Mouse (Mus musculus) neural tube, embryonic 11.5 days (tissue): ENCODE data around the gene Dhx58. TPM values are rescaled to one million over a fixed set of nuclear protein-coding genes. Genes with fewer than 3 reads are reported as not detected.

ENCODE experiments used
- ATAC-seq: fragments of 200-750 bp; cut with Nextera tagmentation; 2 replicates; pipeline ENCODE4 v1.8.0; 2017; ENCODE audit warnings: moderate number of reproducible peaks, mild to moderate bottlenecking, moderate TSS enrichment, moderate library complexity; ENCODE audit not compliant: insufficient read depth, low FRiP score, low TSS enrichment
- DNase-seq: peaks from one replicate; pipeline ENCODE4 v3.0.0-alpha.2; 2015; ENCODE audit warnings: low spot score
- H3K27ac ChIP-seq: fragments of 300-500 bp; sonication (generic); 2 replicates; pipeline ENCODE4 v1.5.1; 2014; ENCODE audit warnings: low read depth, mild to moderate bottlenecking, low read length
- H3K27me3 ChIP-seq: fragments of 300-500 bp; sonication (generic); 2 replicates; pipeline ENCODE4 v1.6.1; 2014; ENCODE audit warnings: mild to moderate bottlenecking, low read length, mixed read lengths; ENCODE audit not compliant: control insufficient read depth, insufficient read depth
- H3K36me3 ChIP-seq: fragments of 300-500 bp; sonication (generic); 2 replicates; pipeline ENCODE4 v1.6.1; 2014; ENCODE audit warnings: mild to moderate bottlenecking, low read length, moderate library complexity, mixed read lengths; ENCODE audit not compliant: control insufficient read depth, insufficient read depth
- H3K4me1 ChIP-seq: fragments of 300-500 bp; sonication (generic); 2 replicates; pipeline ENCODE4 v1.6.1; 2014; ENCODE audit warnings: low read length, mixed read lengths; ENCODE audit not compliant: control insufficient read depth, insufficient read depth
- H3K4me2 ChIP-seq: fragments of 300-500 bp; sonication (generic); 2 replicates; pipeline ENCODE4 v1.6.1; 2014; ENCODE audit warnings: low read depth, mild to moderate bottlenecking, moderate library complexity
- H3K4me3 ChIP-seq: fragments of 300-500 bp; sonication (generic); 2 replicates; pipeline ENCODE4 v1.5.1; 2014; ENCODE audit warnings: low read depth, low read length
- H3K9ac ChIP-seq: fragments of 300-500 bp; sonication (generic); 2 replicates; pipeline ENCODE4 v1.6.1; 2014; ENCODE audit warnings: mild to moderate bottlenecking, low read length
- H3K9me3 ChIP-seq: fragments of 300-500 bp; sonication (generic); 2 replicates; pipeline ENCODE4 v1.6.1; 2016; ENCODE audit warnings: low read length; ENCODE audit not compliant: control insufficient read depth
- WGBS: fragments of 180-500 bp; shearing (Covaris S2); extraction: QIAGEN DNeasy Blood & Tissue Kit; methylation state at CpG from one replicate; pipeline ENCODE4 v1.1.7; 2014; 5-methylcytosine and 5-hydroxymethylcytosine counted together
- polyA plus RNA-seq: library from polyadenylated mRNA; unstranded; fragments of >200 nt; fragmentation: Nextera tagmentation; extraction: Ambion mirVana; gene quantifications from 2 replicates; pipeline ENCODE4 v1.2.1, GENCODE M21; 2014

Gene Dhx58
- polyA plus RNA-seq, 1 experiment from 2014 or later, result 1.4 TPM

- Histone ChIP-seq H3K9ac (no peak overlapping the region), H3K27me3 (0 out of 2 replicates have a peak, but pooled peaks cover 3% of the 10 kb centered on the region), H3K4me2 (no peak overlapping the region), H3K4me3 (no peak overlapping the region), H3K27ac (no peak overlapping the region), H3K36me3 (no peaks in the 10 kb centered on the region), H3K9me3 (no peaks in the 10 kb centered on the region), H3K4me1 (no peaks in the 10 kb centered on the region)
- WGBS, result 89% methylated on average over 2 of the region's 3 CpGs
- ATAC-seq (no peak), DNase-seq (no peak)
Measured at GRCm38 (mm10) chr11:100685371-100685770, 18.7 kb downstream of the Dhx58 start.

DNA sequence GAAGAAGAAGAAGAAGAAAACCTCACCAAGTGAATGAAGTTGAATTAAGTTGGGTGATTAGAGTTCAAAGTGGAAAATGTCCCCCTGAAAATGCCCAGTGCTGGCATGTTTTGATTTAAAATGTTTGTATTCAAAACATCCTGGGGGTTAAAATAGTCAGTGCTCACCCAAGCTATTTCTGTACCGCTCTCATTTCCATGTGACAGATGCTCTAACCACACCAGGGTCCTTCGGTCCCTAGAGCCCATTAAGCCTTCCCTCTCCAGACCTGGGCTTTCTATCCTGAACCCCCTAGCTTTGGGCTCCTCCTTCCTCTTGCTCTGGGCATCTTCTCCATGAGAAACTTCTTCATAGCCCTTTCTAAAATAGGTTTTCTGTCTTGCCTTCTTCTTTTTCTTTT, 20.0 kb downstream of the Dhx58 start:
- Histone ChIP-seq H3K9ac (no peak overlapping the region), H3K4me2 (no peak overlapping the region), H3K36me3 (no peaks in the 10 kb centered on the region), H3K9me3 (no peaks in the 10 kb centered on the region), H3K27ac (no peak overlapping the region), H3K4me1 (no peaks in the 10 kb centered on the region), H3K27me3 (no peaks in the 10 kb centered on the region), H3K4me3 (no peak overlapping the region)
- no peak for DNase-seq
- WGBS, result 80% methylated on average over 2 of the region's 2 CpGs
- ATAC-seq, result no peak

GRCm38 (mm10) chr11:100682526-100682925, 21.5 kb downstream of the Dhx58 start:
- 58% methylated on average over 5 of the region's 5 CpGs for WGBS
- no peak overlapping the region for H3K9ac ChIP-seq
- H3K36me3 ChIP-seq, result no peaks in the 10 kb centered on the region
- no peak overlapping the region for H3K27ac ChIP-seq
- H3K4me1 ChIP-seq, result no peaks in the 10 kb centered on the region
- ATAC-seq, result no peak
- no peak overlapping the region for H3K4me2 ChIP-seq
- no peak for DNase-seq
- no peaks in the 10 kb centered on the region for H3K9me3 ChIP-seq
- H3K27me3 ChIP-seq, result no peaks in the 10 kb centered on the region
- H3K4me3 ChIP-seq, result no peak overlapping the region

GRCm38 (mm10) chr11:100681826-100682225, 22.2 kb downstream of the Dhx58 start:
- H3K27ac ChIP-seq, result no peak overlapping the region
- no peak overlapping the region for H3K4me2 ChIP-seq
- no peaks in the 10 kb centered on the region for H3K36me3 ChIP-seq
- no peak overlapping the region for H3K4me3 ChIP-seq
- H3K9ac ChIP-seq, result no peak overlapping the region
- DNase-seq (no peak), ATAC-seq (no peak)
- H3K9me3 ChIP-seq, result no peaks in the 10 kb centered on the region
- WGBS, result 83% methylated on average over 5 of the region's 5 CpGs
- H3K27me3 ChIP-seq, result no peaks in the 10 kb centered on the region
- H3K4me1 ChIP-seq, result no peaks in the 10 kb centered on the region

DNA sequence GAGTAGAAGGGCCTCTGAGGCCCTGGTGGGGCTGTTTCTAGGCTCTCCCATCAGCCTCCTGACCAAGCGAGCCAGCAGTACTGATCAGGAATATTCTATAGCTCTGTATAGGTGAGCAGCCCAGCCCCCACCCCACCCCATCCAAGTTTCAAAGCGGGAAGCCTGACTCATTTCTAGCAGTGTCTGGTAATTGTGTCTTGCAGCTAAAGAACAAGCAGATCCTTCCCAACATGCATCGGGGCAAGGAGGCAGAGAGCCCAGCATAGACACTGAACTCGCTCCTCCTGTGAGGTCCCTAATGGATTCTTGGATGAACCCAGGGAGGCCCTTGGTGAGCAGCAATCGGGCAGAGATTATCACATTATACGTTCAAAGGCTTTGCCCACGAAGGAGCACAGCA, 26.3 kb downstream of the Dhx58 start:
- H3K4me2 ChIP-seq, result no peak overlapping the region
- H3K36me3 ChIP-seq, result no peaks in the 10 kb centered on the region
- ATAC-seq, result no peak
- H3K9ac ChIP-seq, result no peak overlapping the region
- peaks cover 10% of the 10 kb centered on the region; the same call in 1 of the 2 replicates for H3K27me3 ChIP-seq
- H3K4me3 ChIP-seq, result no peak overlapping the region
- no peak overlapping the region for H3K27ac ChIP-seq
- H3K4me1 ChIP-seq, result peaks cover 5% of the 10 kb centered on the region; the same call in 1 of the 2 replicates
- no peak for DNase-seq
- WGBS, result 66% methylated on average over 7 of the region's 7 CpGs
- H3K9me3 ChIP-seq, result no peaks in the 10 kb centered on the region

GRCm38 (mm10) chr11:100673169-100673568, 30.9 kb downstream of the Dhx58 start:
- ATAC-seq, result no peak
- 3% methylated on average over 22 of the region's 23 CpGs for WGBS
- peak; percentile 24 for DNase-seq
- Histone ChIP-seq H3K9ac (peak overlapping the region; percentile 54), H3K4me1 (peaks cover 6% of the 10 kb centered on the region; the same call in 1 of the 2 replicates), H3K27me3 (peaks cover 10% of the 10 kb centered on the region; the same call in 1 of the 2 replicates), H3K4me2 (peak overlapping the region; percentile 31), H3K27ac (no peak overlapping the region), H3K36me3 (no peaks in the 10 kb centered on the region), H3K9me3 (no peaks in the 10 kb centered on the region), H3K4me3 (no peak overlapping the region)

DNA sequence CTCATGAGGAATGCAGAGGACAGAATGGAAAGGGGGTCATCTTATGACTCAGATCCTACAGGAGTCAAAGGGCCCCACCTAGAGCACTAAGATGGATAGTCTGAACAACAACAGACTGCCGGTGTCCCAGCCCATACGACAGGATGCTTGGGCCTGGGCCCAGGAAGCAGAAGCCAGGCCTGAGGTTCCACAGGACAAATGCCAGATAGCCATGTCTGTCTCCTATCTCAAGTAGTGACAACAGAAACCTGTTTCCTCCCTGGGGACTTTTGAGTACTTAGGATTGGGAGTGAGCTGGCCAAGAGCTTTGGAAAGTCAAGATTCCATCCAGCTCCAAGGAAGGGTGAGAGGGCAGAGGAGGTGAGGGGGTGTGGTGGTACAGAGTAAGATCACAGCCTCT, 32.1 kb downstream of the Dhx58 start:
- ATAC-seq, result no peak
- WGBS, result 77% methylated on average over 2 of the region's 2 CpGs

GRCm38 (mm10) chr11:100671049-100671448, 33.0 kb downstream of the Dhx58 start:
- H3K9me3 ChIP-seq, result no peaks in the 10 kb centered on the region
- H3K27me3 ChIP-seq, result peaks cover 10% of the 10 kb centered on the region; the same call in 1 of the 2 replicates
- no peak overlapping the region for H3K4me3 ChIP-seq
- no peak overlapping the region for H3K9ac ChIP-seq
- DNase-seq, result no peak
- H3K27ac ChIP-seq, result no peak overlapping the region
- H3K4me1 ChIP-seq, result peaks cover 6% of the 10 kb centered on the region; the same call in 1 of the 2 replicates
- ATAC-seq, result no peak
- no peaks in the 10 kb centered on the region for H3K36me3 ChIP-seq
- H3K4me2 ChIP-seq, result no peak overlapping the region
- WGBS, result 82% methylated on average over 1 of the region's 1 CpGs

More for the DNA sequence above, 32.1 kb downstream of the Dhx58 start:
- H3K9ac ChIP-seq, result no peak overlapping the region
- H3K27ac ChIP-seq, result no peak overlapping the region
- H3K4me2 ChIP-seq, result no peak overlapping the region
- no peaks in the 10 kb centered on the region for H3K9me3 ChIP-seq
- peaks cover 10% of the 10 kb centered on the region; the same call in 1 of the 2 replicates for H3K27me3 ChIP-seq
- H3K36me3 ChIP-seq, result no peaks in the 10 kb centered on the region
- H3K4me1 ChIP-seq, result peaks cover 6% of the 10 kb centered on the region; the same call in 1 of the 2 replicates
- no peak overlapping the region for H3K4me3 ChIP-seq
- DNase-seq, result no peak

- Histone ChIP-seq H3K4me1 (no peaks in the 10 kb centered on the region), H3K27ac (no peak overlapping the region), H3K9me3 (no peaks in the 10 kb centered on the region), H3K4me3 (no peak overlapping the region), H3K9ac (no peak overlapping the region), H3K36me3 (no peaks in the 10 kb centered on the region), H3K27me3 (no peaks in the 10 kb centered on the region), H3K4me2 (no peak overlapping the region)
- ATAC-seq (no peak), DNase-seq (no peak)
- 70% methylated on average over 10 of the region's 10 CpGs for WGBS
Measured at GRCm38 (mm10) chr11:100659806-100660205, 44.3 kb downstream of the Dhx58 start.
